Mouse (Mus musculus): ENCODE results near the gene Dysf.

Dysf gene

DNA sequence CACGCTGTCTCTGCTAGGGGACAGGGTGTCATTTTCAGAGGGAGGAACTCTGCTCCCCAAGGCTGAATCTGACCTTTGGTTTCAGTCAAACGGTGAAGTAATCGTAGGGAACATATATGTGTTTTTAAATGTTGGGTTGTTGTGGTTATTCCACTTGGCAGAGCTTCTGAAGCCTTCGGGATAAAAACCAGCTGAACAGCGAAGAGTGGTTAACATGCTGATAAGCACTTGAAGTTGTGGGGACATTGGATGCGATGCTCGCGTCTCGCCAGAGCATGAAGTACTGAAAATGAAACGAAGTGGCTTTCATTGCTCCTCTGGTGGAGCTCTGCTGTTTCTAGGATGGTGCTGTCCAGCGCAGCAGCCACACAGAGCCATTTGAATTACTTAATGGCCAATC, 102.7 kb downstream of the Dysf start:
- no peak for DNase-seq (ENCODE audit: low spot score in 2 of 2)

- DNase-seq (ENCODE audit: low spot score in 2 of 2) = peak in 1 of 2 experiments; percentile 37
These were observed 111.5 kb downstream of the Dysf start for GRCm38 (mm10) chr6:84119731-84120530.

DNA sequence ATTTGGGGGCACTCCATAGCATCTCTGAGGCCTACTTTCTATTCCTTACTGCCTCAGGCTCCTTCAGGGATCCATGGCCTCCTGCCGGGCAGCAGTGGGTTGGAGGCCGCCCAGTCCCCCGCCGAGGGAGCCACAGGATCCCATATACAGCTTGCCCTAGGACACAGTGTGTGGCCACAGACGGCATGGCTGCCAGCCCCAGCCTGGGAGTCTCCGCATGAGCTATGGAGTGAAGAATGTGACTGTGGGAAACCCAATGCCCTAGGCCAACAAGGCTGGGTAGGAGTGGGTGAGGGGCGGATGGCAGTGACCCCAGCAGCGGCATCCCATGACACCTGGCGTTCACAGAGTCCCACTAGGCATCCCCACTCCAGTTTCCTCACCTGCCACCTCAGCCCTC, 116.2 kb downstream of the Dysf start:
- no peak for DNase-seq (ENCODE audit: low spot score in 2 of 2)

- no peak for DNase-seq (ENCODE audit: low spot score in 2 of 2)
These were observed 116.7 kb downstream of the Dysf start for GRCm38 (mm10) chr6:84125101-84125500.

DNA sequence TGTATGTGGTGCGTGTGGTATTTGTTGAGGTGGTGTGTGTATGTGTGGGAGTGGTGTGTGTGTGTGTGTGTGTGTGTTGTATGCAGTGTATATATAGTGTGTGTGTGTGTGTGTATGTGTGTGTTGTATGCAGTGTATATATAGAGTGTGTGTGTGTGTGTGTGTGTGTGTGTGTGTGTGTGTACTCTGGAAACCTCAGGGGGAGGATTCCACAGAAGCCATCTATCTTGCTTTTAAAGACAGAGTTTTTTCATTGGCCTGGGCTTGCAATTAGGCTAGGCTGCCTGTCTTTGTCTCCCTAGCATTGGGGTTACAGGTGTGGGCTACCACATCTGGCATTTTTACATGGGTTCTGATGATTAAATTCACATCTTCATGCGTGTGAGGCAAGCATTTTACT, 119.8 kb downstream of the Dysf start:
- DNase-seq (ENCODE audit: low spot score in 2 of 2) = no peak

GRCm38 (mm10) chr6:84130867-84131266, 122.5 kb downstream of the Dysf start:
- DNase-seq (ENCODE audit: low spot score in 2 of 2) = no peak

- DNase-seq (ENCODE audit: low spot score in 2 of 2) = no peak
These were observed 123.1 kb downstream of the Dysf start for GRCm38 (mm10) chr6:84131539-84131938.

DNA sequence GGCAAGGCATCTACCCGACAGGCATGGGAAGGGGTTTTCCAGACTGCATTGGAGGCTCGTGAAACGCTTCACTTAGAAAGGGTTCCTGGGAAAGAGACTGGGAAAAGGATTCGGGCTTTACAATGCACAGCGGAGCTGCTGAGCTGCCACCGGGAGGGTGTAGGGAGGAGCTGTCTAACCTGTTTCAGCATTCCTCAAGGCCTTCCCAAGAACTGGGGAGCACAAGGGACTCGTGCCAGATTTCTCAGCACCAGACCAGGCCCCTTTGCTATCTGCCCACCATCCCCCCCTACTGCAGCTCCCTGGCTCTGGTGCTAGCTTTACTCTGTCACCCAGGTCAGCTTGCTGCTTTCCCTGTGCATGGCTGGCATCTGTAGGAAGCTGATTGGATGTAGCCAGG, 124.7 kb downstream of the Dysf start:
- no peak for DNase-seq (ENCODE audit: low spot score in 2 of 2)

GRCm38 (mm10) chr6:84133996-84134721, 125.8 kb downstream of the Dysf start:
- no peak for DNase-seq (ENCODE audit: low spot score in 2 of 2)

DNA sequence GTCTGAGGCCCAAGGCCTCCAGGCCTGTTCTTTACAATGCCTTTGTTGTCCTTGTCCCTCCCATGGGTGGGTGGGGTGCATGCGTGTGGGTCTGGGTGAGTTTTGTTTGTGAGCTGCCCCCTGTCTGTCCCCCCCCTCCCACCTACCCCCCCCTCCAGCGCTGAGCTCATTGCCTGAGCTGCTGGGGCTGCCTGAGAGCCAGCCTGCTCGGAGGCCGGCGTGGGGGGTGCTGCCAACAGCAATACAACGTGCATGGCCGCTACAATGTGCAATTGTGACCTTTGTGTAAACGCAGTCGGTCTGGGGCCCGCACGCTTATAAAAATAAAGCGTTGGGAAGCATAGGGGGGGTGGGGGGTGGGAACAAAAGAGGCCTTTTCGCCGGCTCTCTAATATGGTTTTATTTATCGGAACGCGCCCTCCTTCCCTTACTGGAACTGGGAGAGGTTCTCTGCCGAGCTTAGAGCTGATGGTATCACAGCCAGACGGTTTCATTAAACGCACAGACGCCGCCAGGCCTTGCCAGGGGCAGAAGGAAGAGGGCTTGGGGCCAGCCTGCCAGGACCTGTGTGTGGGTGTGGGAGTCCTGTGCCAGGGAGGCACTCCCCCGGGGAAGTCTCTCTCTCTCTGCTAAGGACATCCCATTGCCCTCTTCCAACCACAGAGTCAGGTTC, 126.5 kb downstream of the Dysf start:
- DNase-seq (ENCODE audit: low spot score in 2 of 2) = peak in 1 of 2 experiments; percentile 63

DNA sequence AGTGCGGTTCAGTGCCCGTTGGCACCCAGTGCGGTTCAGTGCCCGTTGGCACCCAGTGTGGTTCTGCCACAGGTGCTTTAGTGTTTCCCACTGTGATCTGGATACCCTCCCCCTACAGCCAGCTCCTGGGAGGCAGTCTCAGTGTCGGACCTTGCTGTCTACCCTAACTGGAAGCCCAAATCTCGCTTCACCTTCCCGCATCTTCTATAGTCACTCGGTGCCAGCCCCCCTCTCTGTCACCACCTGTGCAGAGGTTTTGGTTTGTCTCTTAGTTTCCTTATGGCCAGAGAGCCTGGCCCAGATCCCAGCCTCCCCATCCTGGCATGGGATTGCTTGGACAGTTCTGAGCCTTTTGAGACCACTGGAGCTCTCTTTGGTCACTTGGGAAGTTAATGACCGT, 127.3 kb downstream of the Dysf start:
- DNase-seq (ENCODE audit: low spot score in 2 of 2) = no peak

GRCm38 (mm10) chr6:84136345-84136744, 128.0 kb downstream of the Dysf start:
- no peak for DNase-seq (ENCODE audit: low spot score in 2 of 2)

GRCm38 (mm10) chr6:84139932-84140331, 131.5 kb downstream of the Dysf start:
- peak in 1 of 2 experiments; percentile 44 for DNase-seq (ENCODE audit: low spot score in 2 of 2)

- DNase-seq (ENCODE audit: low spot score in 2 of 2) = peak in 1 of 2 experiments; percentile 30
These were observed 134.1 kb downstream of the Dysf start for GRCm38 (mm10) chr6:84142481-84142880.

GRCm38 (mm10) chr6:84143328-84143727, 134.9 kb downstream of the Dysf start:
- DNase-seq (ENCODE audit: low spot score in 2 of 2) = no peak

- DNase-seq (ENCODE audit: low spot score in 2 of 2) = no peak
These were observed 136.0 kb downstream of the Dysf start for GRCm38 (mm10) chr6:84144393-84144792.

- DNase-seq (ENCODE audit: low spot score in 2 of 2) = no peak
These were observed 139.0 kb downstream of the Dysf start for GRCm38 (mm10) chr6:84147206-84148004.

DNA sequence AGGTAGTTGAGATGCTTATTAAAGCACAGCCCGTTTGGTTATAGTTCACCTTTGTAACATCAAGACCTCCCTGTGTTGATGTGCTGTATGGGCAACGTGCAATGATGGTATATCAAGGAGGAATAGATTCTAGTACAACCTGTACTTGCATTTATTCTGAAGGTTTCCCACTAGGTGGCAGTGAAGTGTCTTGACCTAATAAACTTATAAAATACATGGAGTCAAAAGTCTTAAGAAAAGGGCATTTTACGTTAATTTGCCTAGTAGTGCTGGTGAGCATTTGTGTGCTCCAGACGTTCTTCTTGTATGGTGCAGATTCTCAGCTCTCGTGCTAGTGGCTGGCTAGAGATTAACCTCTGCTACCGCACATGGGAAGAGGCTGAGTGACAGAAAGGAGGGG, 140.1 kb downstream of the Dysf start:
- no peak for DNase-seq (ENCODE audit: low spot score in 2 of 2)

- DNase-seq (ENCODE audit: low spot score in 2 of 2) = no peak
These were observed 146.1 kb downstream of the Dysf start for GRCm38 (mm10) chr6:84154508-84154907.

GRCm38 (mm10) chr6:84155765-84156164, 147.4 kb downstream of the Dysf start:
- no peak for DNase-seq (ENCODE audit: low spot score in 2 of 2)

GRCm38 (mm10) chr6:84156481-84157025, 148.2 kb downstream of the Dysf start:
- DNase-seq (ENCODE audit: low spot score in 2 of 2) = no peak

Data from cerebellum, postnatal 4 days (tissue).